Mouse (Mus musculus): ENCODE data around the gene Smarcc2. TPM values are rescaled to one million over a fixed set of nuclear protein-coding genes. Genes with fewer than 3 reads are reported as not detected.

Smarcc2 gene
- total and polyA plus RNA-seq, 2 experiments from 2014 or later: 143 to 233 TPM

GRCm38 (mm10) chr10:128515044-128515443 lies 56.0 kb downstream of the Smarcc2 start:
- H3K4me1 ChIP-seq (ENCODE audit: insufficient read depth, low read length): no peaks in the 10 kb centered on the region
- WGBS: 92% methylated on average over 4 of the region's 4 CpGs
- ATAC-seq (ENCODE audit: low FRiP score) (no peak), DNase-seq (ENCODE audit: low spot score) (no peak)
- no peak overlapping the region for H3K9ac ChIP-seq (replicated peaks; ENCODE audit: low read length, poor library complexity, severe bottlenecking)
- H3K27me3 ChIP-seq (ENCODE audit: insufficient read depth, low read length): peaks cover 5% of the 10 kb centered on the region; the same call in 1 of the 2 replicates
- H3K4me2 ChIP-seq (ENCODE audit: low read depth, low read length, poor library complexity, severe bottlenecking): no peak overlapping the region
- no peaks in the 10 kb centered on the region for H3K9me3 ChIP-seq (ENCODE audit: low read length)
- H3K27ac ChIP-seq (ENCODE audit: low read depth, low read length): no peak overlapping the region
- H3K4me3 ChIP-seq (ENCODE audit: low read depth, low read length): no peak overlapping the region
- H3K36me3 ChIP-seq (ENCODE audit: insufficient read depth, low read length): peaks cover 8% of the 10 kb centered on the region; the same call in 1 of the 2 replicates
- no peak for TF ChIP-seq CTCF (IDR thresholded peaks at IDR 0.05)

- peaks cover 12% of the 10 kb centered on the region; the same call in 1 of the 2 replicates for H3K36me3 ChIP-seq (ENCODE audit: insufficient read depth, low read length)
- peaks cover 5% of the 10 kb centered on the region; the same call in 1 of the 2 replicates for H3K27me3 ChIP-seq (ENCODE audit: insufficient read depth, low read length)
- no peak for TF ChIP-seq CTCF (IDR thresholded peaks at IDR 0.05)
- ATAC-seq (ENCODE audit: low FRiP score) (no peak), DNase-seq (ENCODE audit: low spot score) (no peak)
- no peaks in the 10 kb centered on the region for H3K4me1 ChIP-seq (ENCODE audit: insufficient read depth, low read length)
- no peak overlapping the region for H3K4me2 ChIP-seq (ENCODE audit: low read depth, low read length, poor library complexity, severe bottlenecking)
- H3K9me3 ChIP-seq (ENCODE audit: low read length): no peaks in the 10 kb centered on the region
- H3K27ac ChIP-seq (ENCODE audit: low read depth, low read length): no peak overlapping the region
- no peak overlapping the region for H3K9ac ChIP-seq (replicated peaks; ENCODE audit: low read length, poor library complexity, severe bottlenecking)
- WGBS: 28% methylated on average over 20 of the region's 20 CpGs
- H3K4me3 ChIP-seq (ENCODE audit: low read depth, low read length): peak overlapping the region; percentile 6; the same call in 1 of the 2 replicates
These were observed 57.0 kb downstream of the Smarcc2 start for GRCm38 (mm10) chr10:128516029-128516428.

GRCm38 (mm10) chr10:128516677-128517076 lies 57.6 kb downstream of the Smarcc2 start:
- Histone ChIP-seq H3K4me2 (ENCODE audit: low read depth, low read length, poor library complexity, severe bottlenecking) (no peak overlapping the region), H3K4me3 (ENCODE audit: low read depth, low read length) (no peak overlapping the region), H3K4me1 (ENCODE audit: insufficient read depth, low read length) (no peaks in the 10 kb centered on the region), H3K27ac (ENCODE audit: low read depth, low read length) (no peak overlapping the region), H3K9ac (replicated peaks; ENCODE audit: low read length, poor library complexity, severe bottlenecking) (no peak overlapping the region), H3K27me3 (ENCODE audit: insufficient read depth, low read length) (peaks cover 5% of the 10 kb centered on the region; the same call in 1 of the 2 replicates), H3K9me3 (ENCODE audit: low read length) (no peaks in the 10 kb centered on the region), H3K36me3 (ENCODE audit: insufficient read depth, low read length) (peaks cover 9% of the 10 kb centered on the region; the same call in 1 of the 2 replicates)
- TF ChIP-seq CTCF (IDR thresholded peaks at IDR 0.05): no peak
- WGBS: 33% methylated on average over 6 of the region's 6 CpGs
- ATAC-seq (ENCODE audit: low FRiP score) (no peak), DNase-seq (ENCODE audit: low spot score) (no peak)

- Histone ChIP-seq H3K27ac (ENCODE audit: low read depth, low read length) (no peak overlapping the region), H3K9me3 (ENCODE audit: low read length) (no peaks in the 10 kb centered on the region), H3K9ac (replicated peaks; ENCODE audit: low read length, poor library complexity, severe bottlenecking) (no peak overlapping the region), H3K4me2 (ENCODE audit: low read depth, low read length, poor library complexity, severe bottlenecking) (no peak overlapping the region), H3K4me3 (ENCODE audit: low read depth, low read length) (no peak overlapping the region), H3K4me1 (ENCODE audit: insufficient read depth, low read length) (no peaks in the 10 kb centered on the region), H3K36me3 (ENCODE audit: insufficient read depth, low read length) (peaks cover 9% of the 10 kb centered on the region; the same call in 1 of the 2 replicates), H3K27me3 (ENCODE audit: insufficient read depth, low read length) (peaks cover 5% of the 10 kb centered on the region; the same call in 1 of the 2 replicates)
- no peak for ATAC-seq (ENCODE audit: low FRiP score)
- WGBS: 68% methylated on average over 7 of the region's 7 CpGs
- peak; percentile 64 for DNase-seq (ENCODE audit: low spot score)
- peak; percentile 60 for TF ChIP-seq CTCF (IDR thresholded peaks at IDR 0.05)
These were observed 59.8 kb downstream of the Smarcc2 start for GRCm38 (mm10) chr10:128518833-128519232.

GRCm38 (mm10) chr10:128520591-128520990 lies 61.5 kb downstream of the Smarcc2 start:
- Histone ChIP-seq H3K9ac (replicated peaks; ENCODE audit: low read length, poor library complexity, severe bottlenecking) (0 out of 2 replicates have a peak overlapping the region, but pooled peaks have one; percentile 13), H3K27ac (ENCODE audit: low read depth, low read length) (no peak overlapping the region), H3K4me2 (ENCODE audit: low read depth, low read length, poor library complexity, severe bottlenecking) (no peak overlapping the region), H3K36me3 (ENCODE audit: insufficient read depth, low read length) (peaks cover 6% of the 10 kb centered on the region; the same call in 1 of the 2 replicates), H3K27me3 (ENCODE audit: insufficient read depth, low read length) (peaks cover 8% of the 10 kb centered on the region; the same call in 1 of the 2 replicates), H3K4me3 (ENCODE audit: low read depth, low read length) (no peak overlapping the region), H3K9me3 (ENCODE audit: low read length) (no peaks in the 10 kb centered on the region), H3K4me1 (ENCODE audit: insufficient read depth, low read length) (no peaks in the 10 kb centered on the region; the same call in 1 of the 2 replicates)
- ATAC-seq (ENCODE audit: low FRiP score): no peak
- no peak for DNase-seq (ENCODE audit: low spot score)
- no peak for TF ChIP-seq CTCF (IDR thresholded peaks at IDR 0.05)
- 87% methylated on average over 16 of the region's 16 CpGs for WGBS

GRCm38 (mm10) chr10:128522351-128522750 lies 63.3 kb downstream of the Smarcc2 start:
- H3K4me2 ChIP-seq (ENCODE audit: low read depth, low read length, poor library complexity, severe bottlenecking): no peak overlapping the region
- H3K4me3 ChIP-seq (ENCODE audit: low read depth, low read length): no peak overlapping the region
- H3K9me3 ChIP-seq (ENCODE audit: low read length): no peaks in the 10 kb centered on the region
- no peak overlapping the region for H3K27ac ChIP-seq (ENCODE audit: low read depth, low read length)
- H3K27me3 ChIP-seq (ENCODE audit: insufficient read depth, low read length): peaks cover 3% of the 10 kb centered on the region; the same call in 1 of the 2 replicates
- H3K9ac ChIP-seq (replicated peaks; ENCODE audit: low read length, poor library complexity, severe bottlenecking): no peak overlapping the region
- peaks cover 6% of the 10 kb centered on the region; the same call in 1 of the 2 replicates for H3K36me3 ChIP-seq (ENCODE audit: insufficient read depth, low read length)
- 81% methylated on average over 6 of the region's 6 CpGs for whole genome bisulfite sequencing
- DNase-seq (ENCODE audit: low spot score) (no peak), ATAC-seq (ENCODE audit: low FRiP score) (no peak)
- no peaks in the 10 kb centered on the region; the same call in 1 of the 2 replicates for H3K4me1 ChIP-seq (ENCODE audit: insufficient read depth, low read length)
- TF ChIP-seq CTCF (IDR thresholded peaks at IDR 0.05): no peak

Measured in midbrain, postnatal 0 days (tissue).